Mouse (Mus musculus): Measurements from ENCODE around the gene Dcps. TPM values are rescaled to one million over a fixed set of nuclear protein-coding genes. Genes with fewer than 3 reads are reported as not detected.

Gene Dcps
- polyA plus RNA-seq, 1 experiment from 2014 or later, result 87.0 TPM

GRCm38 (mm10) chr9:35176124-35176659 is 331 bp upstream of the Dcps start:
- Histone ChIP-seq H3K36me3 (ENCODE audit: insufficient read depth) (no peaks in the 10 kb centered on the region), H3K4me2 (peak overlapping the region; percentile 95), H3K9ac (peak overlapping the region; percentile 64; the same call in 1 of the 2 replicates), H3K27ac (ENCODE audit: low read depth) (no peak overlapping the region), H3K4me3 (ENCODE audit: low read depth, low read length) (peak overlapping the region; percentile 68), H3K9me3 (ENCODE audit: low read depth, low read length) (no peaks in the 10 kb centered on the region), H3K27me3 (ENCODE audit: insufficient read depth, low read length) (no peaks in the 10 kb centered on the region), H3K4me1 (ENCODE audit: insufficient read depth) (no peaks in the 10 kb centered on the region)
- WGBS, result 47% methylated on average over 14 of the region's 14 CpGs
- no peak; the same call in 1 of the 2 replicates for ATAC-seq (ENCODE audit: insufficient read depth)
- no peak for DNase-seq
- no peak for TF ChIP-seq CTCF (IDR thresholded peaks at IDR 0.05; ENCODE audit: low read depth)

- Histone ChIP-seq H3K4me3 (ENCODE audit: low read depth, low read length) (no peak overlapping the region), H3K27ac (ENCODE audit: low read depth) (no peak overlapping the region), H3K9ac (no peak overlapping the region), H3K4me1 (ENCODE audit: insufficient read depth) (no peaks in the 10 kb centered on the region), H3K36me3 (ENCODE audit: insufficient read depth) (peaks cover 9% of the 10 kb centered on the region; the same call in 1 of the 2 replicates), H3K9me3 (ENCODE audit: low read depth, low read length) (no peaks in the 10 kb centered on the region), H3K4me2 (no peak overlapping the region), H3K27me3 (ENCODE audit: insufficient read depth, low read length) (no peaks in the 10 kb centered on the region)
- ATAC-seq (ENCODE audit: insufficient read depth) (no peak), DNase-seq (no peak)
- WGBS, result 87% methylated on average over 1 of the region's 1 CpGs
- no peak for TF ChIP-seq CTCF (IDR thresholded peaks at IDR 0.05; ENCODE audit: low read depth)
These were observed 2.5 kb downstream of the Dcps start for GRCm38 (mm10) chr9:35173331-35173730.

GRCm38 (mm10) chr9:35170071-35170470 is 5.8 kb downstream of the Dcps start:
- no peak overlapping the region for H3K4me3 ChIP-seq (ENCODE audit: low read depth, low read length)
- no peak overlapping the region for H3K27ac ChIP-seq (ENCODE audit: low read depth)
- H3K4me2 ChIP-seq, result no peak overlapping the region
- H3K4me1 ChIP-seq (ENCODE audit: insufficient read depth), result no peaks in the 10 kb centered on the region
- H3K36me3 ChIP-seq (ENCODE audit: insufficient read depth), result peaks cover 9% of the 10 kb centered on the region; the same call in 1 of the 2 replicates
- H3K27me3 ChIP-seq (ENCODE audit: insufficient read depth, low read length), result no peaks in the 10 kb centered on the region
- DNase-seq (no peak), ATAC-seq (ENCODE audit: insufficient read depth) (no peak)
- H3K9me3 ChIP-seq (ENCODE audit: low read depth, low read length), result no peaks in the 10 kb centered on the region
- no peak overlapping the region for H3K9ac ChIP-seq
- WGBS, result 87% methylated on average over 7 of the region's 7 CpGs
- TF ChIP-seq CTCF (IDR thresholded peaks at IDR 0.05; ENCODE audit: low read depth), result no peak

GRCm38 (mm10) chr9:35166798-35167635 is 8.8 kb downstream of the Dcps start:
- peaks cover 15% of the 10 kb centered on the region; the same call in 1 of the 2 replicates for H3K36me3 ChIP-seq (ENCODE audit: insufficient read depth)
- H3K27ac ChIP-seq (ENCODE audit: low read depth), result no peak overlapping the region
- no peaks in the 10 kb centered on the region for H3K4me1 ChIP-seq (ENCODE audit: insufficient read depth)
- no peak overlapping the region for H3K4me2 ChIP-seq
- H3K27me3 ChIP-seq (ENCODE audit: insufficient read depth, low read length), result no peaks in the 10 kb centered on the region
- no peak overlapping the region for H3K9ac ChIP-seq
- H3K4me3 ChIP-seq (ENCODE audit: low read depth, low read length), result no peak overlapping the region
- no peak for DNase-seq
- no peaks in the 10 kb centered on the region for H3K9me3 ChIP-seq (ENCODE audit: low read depth, low read length)
- TF ChIP-seq CTCF (IDR thresholded peaks at IDR 0.05; ENCODE audit: low read depth), result no peak
- WGBS, result 45% methylated on average over 9 of the region's 9 CpGs
- ATAC-seq (ENCODE audit: insufficient read depth), result no peak

GRCm38 (mm10) chr9:35166144-35166797 is 9.6 kb downstream of the Dcps start:
- ATAC-seq (ENCODE audit: insufficient read depth), result peak; percentile 68; the same call in 1 of the 2 replicates
- H3K27ac ChIP-seq (ENCODE audit: low read depth), result no peak overlapping the region
- 26% methylated on average over 3 of the region's 3 CpGs for WGBS

GRCm38 (mm10) chr9:35164142-35164874 is 11.6 kb downstream of the Dcps start:
- ATAC-seq (ENCODE audit: insufficient read depth), result no peak
- H3K9ac ChIP-seq, result no peak overlapping the region
- no peaks in the 10 kb centered on the region for H3K9me3 ChIP-seq (ENCODE audit: low read depth, low read length)
- WGBS, result 71% methylated on average over 5 of the region's 5 CpGs
- no peak for DNase-seq
- H3K4me3 ChIP-seq (ENCODE audit: low read depth, low read length), result no peak overlapping the region
- no peaks in the 10 kb centered on the region for H3K4me1 ChIP-seq (ENCODE audit: insufficient read depth)
- no peak overlapping the region for H3K4me2 ChIP-seq
- 0 out of 2 replicates have a peak, but pooled peaks cover 11% of the 10 kb centered on the region for H3K36me3 ChIP-seq (ENCODE audit: insufficient read depth)
- no peak for TF ChIP-seq CTCF (IDR thresholded peaks at IDR 0.05; ENCODE audit: low read depth)
- no peak overlapping the region for H3K27ac ChIP-seq (ENCODE audit: low read depth)
- no peaks in the 10 kb centered on the region for H3K27me3 ChIP-seq (ENCODE audit: insufficient read depth, low read length)

More at GRCm38 (mm10) chr9:35166144-35166797, 9.6 kb downstream of the Dcps start:
- H3K36me3 ChIP-seq (ENCODE audit: insufficient read depth), result peaks cover 17% of the 10 kb centered on the region; the same call in 1 of the 2 replicates
- peak; percentile 70 for TF ChIP-seq CTCF (IDR thresholded peaks at IDR 0.05; ENCODE audit: low read depth)
- no peaks in the 10 kb centered on the region for H3K9me3 ChIP-seq (ENCODE audit: low read depth, low read length)
- no peaks in the 10 kb centered on the region for H3K27me3 ChIP-seq (ENCODE audit: insufficient read depth, low read length)
- DNase-seq, result peak; percentile 82
- H3K9ac ChIP-seq, result no peak overlapping the region
- H3K4me3 ChIP-seq (ENCODE audit: low read depth, low read length), result no peak overlapping the region
- no peaks in the 10 kb centered on the region for H3K4me1 ChIP-seq (ENCODE audit: insufficient read depth)
- no peak overlapping the region for H3K4me2 ChIP-seq
